Mouse (Mus musculus): ENCODE results near the gene Tep1. TPM values are rescaled to one million over a fixed set of nuclear protein-coding genes. Genes with fewer than 3 reads are reported as not detected.
"Not testable (repeated sequence)": the region's sequence is repeated elsewhere in the genome, so short reads cannot be mapped to it uniquely, and the experiment has no call there.

Tep1 gene
- polyA plus RNA-seq, 1 experiment from 2014 or later = 1.6 TPM

DNA sequence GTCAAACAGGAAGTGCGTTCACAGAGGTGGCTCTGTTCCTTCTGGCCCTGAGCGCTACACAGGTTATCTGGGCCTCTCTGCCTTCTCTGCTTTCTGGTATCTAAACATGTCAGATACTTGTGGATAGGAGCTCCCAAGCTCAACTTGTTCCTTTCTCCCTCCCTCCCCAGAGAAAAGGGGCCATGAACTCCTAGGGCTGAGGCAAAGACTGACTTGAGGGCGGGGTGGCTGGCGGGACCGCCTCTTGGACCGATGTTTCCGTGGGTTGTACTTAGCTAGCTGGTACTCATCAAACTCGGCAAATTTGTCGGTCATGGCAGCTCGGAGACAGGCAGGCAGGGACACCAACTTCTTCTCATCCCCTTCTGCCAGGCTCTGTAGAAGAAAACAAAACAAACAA, 7.7 kb downstream of the Tep1 start:
- Histone ChIP-seq H3K27me3 (no peaks in the 10 kb centered on the region), H3K27ac (replicated peaks) (no peak overlapping the region), H3K4me1 (no peaks in the 10 kb centered on the region), H3K4me2 (replicated peaks) (no peak overlapping the region), H3K9me3 (no peaks in the 10 kb centered on the region), H3K9ac (replicated peaks) (no peak overlapping the region), H3K36me3 (no peaks in the 10 kb centered on the region), H3K4me3 (no peak overlapping the region)
- WGBS = 95% methylated on average over 10 of the region's 10 CpGs
- no peak for ATAC-seq (replicated peaks)

DNA sequence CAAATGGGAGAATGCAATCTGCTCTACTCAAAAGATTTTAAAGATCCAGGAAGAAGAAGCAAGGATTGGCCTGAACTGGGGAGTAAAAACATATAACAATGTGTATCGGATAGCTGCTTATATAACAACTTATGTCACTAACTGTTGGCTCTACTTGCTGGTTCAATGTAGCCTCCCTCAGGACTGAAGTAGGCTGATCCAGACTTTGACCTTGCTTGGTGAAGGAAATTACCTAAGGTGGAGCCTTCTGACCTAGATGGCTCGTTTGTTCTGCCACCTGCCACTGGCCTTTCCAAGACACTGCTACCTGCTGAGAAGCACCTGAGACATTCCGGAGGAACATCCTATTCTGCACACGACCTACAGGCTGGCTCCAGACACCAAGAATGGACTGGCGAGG, 14.6 kb downstream of the Tep1 start:
- H3K36me3 ChIP-seq = no peaks in the 10 kb centered on the region
- 88% methylated on average over 5 of the region's 5 CpGs for WGBS
- no peak for ATAC-seq (replicated peaks)
- no peak overlapping the region for H3K9ac ChIP-seq (replicated peaks)
- no peaks in the 10 kb centered on the region for H3K27me3 ChIP-seq
- no peak overlapping the region for H3K4me2 ChIP-seq (replicated peaks)
- H3K4me3 ChIP-seq = no peak overlapping the region
- no peaks in the 10 kb centered on the region for H3K4me1 ChIP-seq
- H3K27ac ChIP-seq (replicated peaks) = no peak overlapping the region
- no peaks in the 10 kb centered on the region for H3K9me3 ChIP-seq

DNA sequence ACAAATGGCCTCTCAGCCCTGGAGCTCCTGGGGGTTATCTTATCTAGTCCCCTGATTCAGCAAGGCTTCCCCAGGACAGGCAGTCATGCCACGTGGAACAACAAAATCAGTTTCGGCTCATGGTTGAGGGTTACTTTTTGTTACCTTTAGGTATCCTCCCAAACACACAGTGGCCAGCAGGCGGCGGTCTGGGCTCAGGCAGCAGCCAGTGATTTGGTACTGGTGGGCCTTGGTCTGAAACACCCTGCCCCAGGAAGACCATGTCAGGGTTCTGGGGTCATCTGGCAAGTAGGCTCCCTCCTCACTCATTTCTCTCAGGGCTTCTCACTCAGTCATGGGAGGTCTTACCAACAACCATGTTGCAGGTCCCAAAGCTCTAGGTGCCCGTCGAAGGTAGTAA, 33.1 kb downstream of the Tep1 start:
- Histone ChIP-seq H3K27ac (replicated peaks) (no peak overlapping the region), H3K27me3 (no peaks in the 10 kb centered on the region), H3K9me3 (no peaks in the 10 kb centered on the region), H3K4me2 (replicated peaks) (no peak overlapping the region), H3K9ac (replicated peaks) (no peak overlapping the region), H3K4me1 (no peaks in the 10 kb centered on the region), H3K36me3 (no peaks in the 10 kb centered on the region), H3K4me3 (no peak overlapping the region)
- WGBS = 61% methylated on average over 6 of the region's 6 CpGs
- ATAC-seq (replicated peaks) = no peak

DNA sequence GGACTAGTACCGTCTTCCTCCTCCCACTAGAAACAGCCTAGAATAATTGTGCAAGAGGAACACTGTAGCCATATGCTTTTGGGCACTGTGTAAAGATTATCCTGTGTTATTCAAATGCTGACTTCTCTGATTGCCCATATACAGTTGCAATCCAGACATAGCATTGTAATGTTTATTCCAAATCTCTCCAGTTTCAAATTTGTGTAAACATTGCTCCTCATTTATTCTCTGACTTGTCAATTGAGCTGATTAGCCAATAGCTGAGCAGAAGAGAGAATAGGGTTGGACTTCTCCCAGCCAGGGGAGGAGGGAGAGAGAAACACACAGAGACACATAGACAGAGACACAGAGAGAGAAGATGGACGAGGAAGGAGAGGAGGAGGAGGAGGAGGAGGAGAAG, 35.9 kb downstream of the Tep1 start:
- WGBS = 61% methylated on average over 2 of the region's 2 CpGs
- H3K9ac ChIP-seq (replicated peaks) = no peak overlapping the region
- ATAC-seq (replicated peaks) = no peak
- no peak overlapping the region for H3K27ac ChIP-seq (replicated peaks)
- H3K4me1 ChIP-seq = no peaks in the 10 kb centered on the region
- H3K36me3 ChIP-seq = no peaks in the 10 kb centered on the region
- H3K27me3 ChIP-seq = no peaks in the 10 kb centered on the region
- no peak overlapping the region for H3K4me2 ChIP-seq (replicated peaks)
- H3K9me3 ChIP-seq = no peaks in the 10 kb centered on the region
- H3K4me3 ChIP-seq = no peak overlapping the region

DNA sequence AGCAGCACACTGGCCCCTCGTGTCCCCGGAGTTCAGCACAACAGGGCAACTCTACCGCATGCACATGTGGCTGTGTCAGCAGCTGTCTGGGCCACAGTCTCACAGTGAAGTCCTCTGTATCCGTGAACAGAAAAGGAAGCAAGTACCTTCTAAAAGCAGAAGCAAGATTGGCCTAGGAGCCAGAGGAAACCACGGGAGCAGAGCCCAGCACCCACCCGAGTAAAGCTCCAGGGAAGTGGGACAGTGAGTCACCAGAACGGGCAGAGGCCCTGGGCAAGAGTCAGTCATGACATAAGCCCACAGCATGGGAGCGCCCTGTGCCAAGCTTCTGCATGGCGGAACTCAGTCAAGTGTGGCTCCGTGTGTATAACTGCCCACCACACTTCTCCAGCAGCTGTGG, 36.4 kb downstream of the Tep1 start:
- H3K27ac ChIP-seq (replicated peaks) = no peak overlapping the region
- no peak overlapping the region for H3K9ac ChIP-seq (replicated peaks)
- no peak for ATAC-seq (replicated peaks)
- H3K9me3 ChIP-seq = no peaks in the 10 kb centered on the region
- no peaks in the 10 kb centered on the region for H3K27me3 ChIP-seq
- H3K4me1 ChIP-seq = no peaks in the 10 kb centered on the region
- H3K36me3 ChIP-seq = no peaks in the 10 kb centered on the region
- H3K4me3 ChIP-seq = no peak overlapping the region
- no peak overlapping the region for H3K4me2 ChIP-seq (replicated peaks)
- WGBS = 81% methylated on average over 10 of the region's 10 CpGs

DNA sequence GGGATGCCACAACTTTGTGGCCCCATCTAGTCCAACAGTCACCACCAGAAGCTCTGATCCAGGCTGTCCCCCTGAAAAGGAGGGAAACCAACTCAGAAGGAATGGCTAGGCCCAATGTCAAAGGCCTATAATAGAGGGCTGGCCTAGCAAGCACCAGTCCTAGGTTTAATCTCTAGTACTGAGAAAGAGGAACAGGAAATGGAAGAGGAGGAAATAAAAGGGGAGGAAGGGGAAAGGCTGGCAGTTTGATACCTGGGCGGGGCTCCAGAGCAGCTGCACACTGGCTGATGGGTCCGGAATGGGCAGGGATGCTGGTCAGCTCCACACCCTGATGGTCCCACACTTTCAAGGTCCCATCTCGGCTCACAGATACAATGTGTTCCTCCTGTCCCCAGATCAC, 40.5 kb downstream of the Tep1 start:
- Histone ChIP-seq H3K27me3 (no peaks in the 10 kb centered on the region), H3K9ac (replicated peaks) (no peak overlapping the region), H3K4me2 (replicated peaks) (no peak overlapping the region), H3K36me3 (no peaks in the 10 kb centered on the region), H3K27ac (replicated peaks) (no peak overlapping the region), H3K4me3 (no peak overlapping the region), H3K9me3 (no peaks in the 10 kb centered on the region), H3K4me1 (no peaks in the 10 kb centered on the region)
- WGBS = 87% methylated on average over 3 of the region's 3 CpGs
- no peak for ATAC-seq (replicated peaks)

DNA sequence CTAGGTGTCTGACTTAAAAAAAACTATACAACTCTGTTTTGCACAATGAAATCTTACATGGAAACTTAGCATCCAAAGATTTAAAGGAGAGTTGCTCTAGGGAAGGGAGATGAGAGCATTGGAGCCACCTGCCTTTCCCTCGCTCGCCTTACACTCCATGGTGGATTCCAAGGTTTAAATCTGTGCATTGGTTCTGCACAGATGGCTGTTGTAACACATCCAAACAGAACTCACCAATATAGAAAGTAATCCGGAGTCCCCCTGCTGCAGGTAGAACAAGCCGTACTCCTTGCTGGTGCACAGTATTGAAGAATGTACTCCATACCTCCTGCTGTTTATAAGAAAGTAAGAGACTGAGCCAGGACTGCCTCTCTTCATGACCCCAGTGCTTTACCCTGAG, 43.8 kb downstream of the Tep1 start:
- no peak for ATAC-seq (replicated peaks)
- Histone ChIP-seq H3K4me2 (replicated peaks) (no peak overlapping the region), H3K27me3 (no peaks in the 10 kb centered on the region), H3K9ac (replicated peaks) (no peak overlapping the region), H3K4me1 (no peaks in the 10 kb centered on the region), H3K4me3 (no peak overlapping the region), H3K27ac (replicated peaks) (no peak overlapping the region), H3K36me3 (peaks cover 20% of the 10 kb centered on the region; the same call in 1 of the 2 replicates), H3K9me3 (no peaks in the 10 kb centered on the region)
- WGBS = 82% methylated on average over 4 of the region's 4 CpGs

DNA sequence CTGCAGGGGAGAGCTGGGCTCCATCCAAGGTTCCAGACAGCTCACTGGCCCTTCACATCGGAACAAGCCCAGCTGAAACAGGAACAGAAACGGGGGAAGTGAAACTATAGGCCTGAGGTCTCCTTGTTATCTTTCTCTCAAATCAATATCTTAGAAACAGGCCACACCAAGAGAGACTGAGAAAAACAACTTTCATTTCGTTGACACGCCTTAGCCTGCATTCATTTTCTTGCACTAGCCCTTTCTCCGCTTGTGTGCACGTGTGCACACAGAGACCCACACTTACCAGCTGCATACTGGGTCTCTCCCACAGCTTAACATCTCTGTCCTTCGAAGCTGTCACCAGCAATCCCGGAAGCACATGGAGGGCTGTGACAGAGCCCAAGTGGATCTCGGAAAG, 46.1 kb downstream of the Tep1 start:
- Histone ChIP-seq H3K4me3 (no peak overlapping the region), H3K9ac (replicated peaks) (no peak overlapping the region), H3K27ac (replicated peaks) (no peak overlapping the region), H3K36me3 (peaks cover 43% of the 10 kb centered on the region), H3K4me2 (replicated peaks) (no peak overlapping the region), H3K4me1 (no peaks in the 10 kb centered on the region), H3K9me3 (no peaks in the 10 kb centered on the region), H3K27me3 (no peaks in the 10 kb centered on the region)
- no peak for ATAC-seq (replicated peaks)
- 87% methylated on average over 9 of the region's 9 CpGs for WGBS

DNA sequence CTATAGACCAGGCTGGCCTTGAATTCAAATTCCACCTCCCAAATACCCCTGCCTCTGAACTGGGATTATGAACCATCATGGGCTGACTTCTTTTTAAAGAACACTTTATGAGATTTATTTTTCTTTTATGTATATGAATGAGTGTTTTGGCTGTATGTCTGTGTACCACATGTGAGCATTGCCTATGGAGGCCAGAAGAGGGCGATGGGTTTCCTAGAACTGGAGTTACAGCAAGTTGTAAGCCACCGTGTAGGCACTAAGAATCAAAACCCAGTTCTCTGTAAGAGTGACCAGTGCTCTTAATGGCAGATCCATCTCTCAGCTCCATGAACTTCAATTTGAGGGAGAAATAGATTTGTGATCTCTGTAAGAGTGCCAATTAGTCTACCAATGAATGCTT, 47.1 kb downstream of the Tep1 start:
- Histone ChIP-seq H3K9me3 (no peaks in the 10 kb centered on the region), H3K27ac (replicated peaks) (no peak overlapping the region), H3K4me3 (no peak overlapping the region), H3K4me2 (replicated peaks) (no peak overlapping the region), H3K27me3 (no peaks in the 10 kb centered on the region), H3K4me1 (no peaks in the 10 kb centered on the region), H3K9ac (replicated peaks) (no peak overlapping the region), H3K36me3 (peaks cover 49% of the 10 kb centered on the region)
- no peak for ATAC-seq (replicated peaks)
- WGBS = 76% methylated on average over 2 of the region's 2 CpGs

DNA sequence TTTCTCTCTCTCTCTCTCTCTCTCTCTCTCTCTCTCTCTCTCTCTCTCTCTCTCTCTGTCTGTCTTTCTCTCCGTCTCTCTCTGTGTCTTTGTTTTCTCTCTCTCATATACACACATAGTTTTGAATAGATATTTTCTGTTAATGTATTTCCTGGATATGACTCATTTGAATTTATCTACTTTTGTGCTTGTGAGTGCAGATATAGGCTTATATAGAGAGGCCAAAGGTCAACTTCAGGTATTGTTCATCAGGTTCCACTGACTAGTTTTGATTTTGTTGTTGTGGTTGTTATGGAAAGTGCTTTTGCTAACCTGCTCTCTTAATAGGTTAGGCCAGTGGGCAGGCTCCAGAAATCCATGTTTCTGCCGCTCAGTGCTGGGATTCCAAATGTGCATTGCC, 57.3 kb downstream of the Tep1 start:
- ATAC-seq (replicated peaks) = no peak
- H3K36me3 ChIP-seq = peaks cover 37% of the 10 kb centered on the region

DNA sequence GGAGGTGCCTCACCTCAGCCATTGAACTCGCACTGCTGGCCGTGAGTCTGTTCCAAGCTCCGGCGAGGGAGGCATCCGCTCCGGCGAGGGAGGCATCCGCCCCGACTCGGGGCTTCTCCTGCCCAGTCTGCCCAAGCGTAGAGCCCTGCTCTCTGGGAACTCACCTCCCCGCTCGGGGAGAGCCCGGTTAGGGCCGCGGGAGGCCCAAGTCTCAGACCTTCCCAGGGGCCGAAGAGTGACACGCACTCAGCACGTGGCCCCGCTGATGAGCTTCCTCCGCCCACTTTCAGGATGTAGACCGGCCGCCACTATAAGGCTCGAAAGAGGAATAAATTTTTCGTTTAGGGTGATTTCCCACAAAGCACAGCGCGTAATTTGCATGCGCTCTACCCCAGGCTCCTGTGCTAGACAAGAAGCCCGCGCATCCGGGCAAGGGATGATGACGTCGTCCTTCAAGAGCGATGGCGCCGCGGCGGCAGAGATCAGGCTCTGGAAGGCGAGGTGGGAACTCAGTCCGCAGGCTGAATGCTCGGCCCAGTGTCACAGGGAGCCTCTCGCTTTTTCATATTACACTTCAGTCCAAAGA, 62.8 kb downstream of the Tep1 start, which contains the start of the genes Ccnb1ip1 and Parp2:
Gene Ccnb1ip1 (minus strand): TSS at position 246 of the 586 bp plus-strand sequence.
Gene Parp2 (plus strand): TSS at position 355 of the 586 bp plus-strand sequence.
- H3K9me3 ChIP-seq = no peaks in the 10 kb centered on the region
- peak within 1 kb of the TSS; percentile 96 for H3K27ac ChIP-seq (replicated peaks)
- peak within 1 kb of the TSS; percentile 62 for H3K4me2 ChIP-seq (replicated peaks)
- H3K9ac ChIP-seq (replicated peaks) = peak within 1 kb of the TSS; percentile 88
- peak; percentile 99 for ATAC-seq (replicated peaks)
- H3K4me3 ChIP-seq = peak within 1 kb of the TSS; percentile 64
- under 1% methylated on average over 42 of the region's 42 CpGs for WGBS
- peaks cover 8% of the 10 kb centered on the region for H3K36me3 ChIP-seq
- H3K27me3 ChIP-seq = no peaks in the 10 kb centered on the region
- peaks cover 7% of the 10 kb centered on the region for H3K4me1 ChIP-seq

More for the DNA sequence above, 57.3 kb downstream of the Tep1 start:
- Histone ChIP-seq H3K27me3 (no peaks in the 10 kb centered on the region), H3K27ac (replicated peaks) (no peak overlapping the region), H3K4me3 (no peak overlapping the region), H3K4me2 (replicated peaks) (no peak overlapping the region), H3K4me1 (peaks cover 5% of the 10 kb centered on the region), H3K9me3 (no peaks in the 10 kb centered on the region), H3K9ac (replicated peaks) (no peak overlapping the region)
- WGBS = 92% methylated on average over 2 of the region's 2 CpGs

DNA sequence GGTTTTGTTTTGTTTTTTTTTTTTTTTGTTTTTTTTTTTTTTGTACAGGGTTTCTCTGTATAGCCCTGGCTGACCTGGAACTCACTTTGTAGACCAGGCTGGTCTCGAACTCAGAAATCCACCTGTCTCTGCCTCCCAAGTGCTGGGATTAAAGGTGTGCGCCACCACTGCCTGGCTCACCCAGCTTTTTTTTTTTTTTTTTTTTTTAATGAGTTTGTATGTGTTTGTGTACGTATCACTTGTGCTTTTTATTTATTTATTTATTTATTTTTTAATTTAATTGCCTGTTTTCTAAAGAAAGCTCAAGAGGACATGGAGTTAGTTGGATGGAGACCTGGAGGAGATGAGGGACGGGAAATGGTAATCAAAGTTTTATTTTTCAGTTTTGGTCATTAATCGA, 63.9 kb downstream of the Tep1 start:
- not testable (repeated sequence) for H3K4me1 ChIP-seq; H3K9ac ChIP-seq (replicated peaks); ATAC-seq (replicated peaks); H3K27me3 ChIP-seq; H3K36me3 ChIP-seq; H3K9me3 ChIP-seq
- Histone ChIP-seq H3K4me3 (peak overlapping the region; percentile 64), H3K27ac (replicated peaks) (peak overlapping the region; percentile 31; the same call in 1 of the 2 replicates), H3K4me2 (replicated peaks) (peak overlapping the region; percentile 62)
- WGBS = 85% methylated on average over 5 of the region's 5 CpGs

DNA sequence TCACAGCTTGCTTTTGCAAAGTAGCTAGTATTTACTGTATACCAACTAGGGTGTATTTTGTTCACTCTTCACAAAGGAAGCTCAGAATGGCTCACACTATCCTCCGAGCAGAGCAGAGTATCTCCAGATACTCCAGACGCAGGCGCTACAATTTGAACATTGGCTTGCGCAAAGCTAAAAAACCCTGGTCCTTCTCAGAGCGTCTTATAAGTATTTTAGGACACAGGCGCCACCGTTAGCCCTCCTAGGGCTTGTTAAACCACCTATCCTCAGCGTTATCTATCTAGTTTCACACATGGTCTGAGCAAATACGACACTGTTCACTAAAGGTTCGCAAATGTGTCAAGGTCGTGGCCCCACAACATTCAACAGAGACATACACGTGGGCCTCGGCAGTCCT, 65.7 kb downstream of the Tep1 start:
- Histone ChIP-seq H3K4me1 (peaks cover 9% of the 10 kb centered on the region), H3K36me3 (no peaks in the 10 kb centered on the region), H3K4me2 (replicated peaks) (no peak overlapping the region), H3K27ac (replicated peaks) (no peak overlapping the region), H3K27me3 (no peaks in the 10 kb centered on the region), H3K4me3 (no peak overlapping the region), H3K9me3 (no peaks in the 10 kb centered on the region), H3K9ac (replicated peaks) (no peak overlapping the region)
- 80% methylated on average over 13 of the region's 13 CpGs for WGBS
- ATAC-seq (replicated peaks) = no peak
